Mouse (Mus musculus) kidney, embryonic 14.5 days (tissue): ENCODE measurements around the gene Kdm4a. TPM values are rescaled to one million over a fixed set of nuclear protein-coding genes. Genes with fewer than 3 reads are reported as not detected.

Source experiments
- ATAC-seq: fragments of 200-750 bp; cut with Nextera tagmentation; 2 replicates; pipeline ENCODE4 v1.8.0; 2017; ENCODE audit warnings: moderate number of reproducible peaks, mild to moderate bottlenecking, moderate TSS enrichment, moderate library complexity; ENCODE audit not compliant: low FRiP score, low TSS enrichment
- H3K27ac ChIP-seq: fragments of 300-500 bp; sonication (generic); 2 replicates; pipeline ENCODE4 v1.5.1; 2014; ENCODE audit warnings: low read depth, mild to moderate bottlenecking, low read length, moderate library complexity, mixed read lengths
- H3K27me3 ChIP-seq: fragments of 300-500 bp; sonication (generic); 2 replicates; pipeline ENCODE4 v1.6.1; 2014; ENCODE audit warnings: mild to moderate bottlenecking, low read length; ENCODE audit not compliant: control insufficient read depth, insufficient read depth
- H3K36me3 ChIP-seq: fragments of 300-500 bp; sonication (generic); 2 replicates; pipeline ENCODE4 v1.6.1; 2014; ENCODE audit warnings: low read length, mixed read lengths; ENCODE audit not compliant: control insufficient read depth, insufficient read depth
- H3K4me1 ChIP-seq: fragments of 300-500 bp; sonication (generic); 2 replicates; pipeline ENCODE4 v1.6.1; 2014; ENCODE audit warnings: low read length, mixed read lengths; ENCODE audit not compliant: control insufficient read depth, insufficient read depth
- H3K4me2 ChIP-seq: fragments of 300-500 bp; sonication (generic); replicated peaks from 2 replicates; pipeline ENCODE4 v1.6.1; 2014; ENCODE audit warnings: low read depth, mild to moderate bottlenecking, low read length
- H3K4me3 ChIP-seq: fragments of 300-500 bp; sonication (generic); 2 replicates; pipeline ENCODE4 v1.5.1; 2014; ENCODE audit warnings: mild to moderate bottlenecking, low read length
- H3K9ac ChIP-seq: fragments of 300-500 bp; sonication (generic); 2 replicates; pipeline ENCODE4 v1.6.1; 2014; ENCODE audit warnings: low read depth, mild to moderate bottlenecking, low read length, moderate library complexity
- H3K9me3 ChIP-seq: fragments of 300-500 bp; sonication (generic); 2 replicates; pipeline ENCODE4 v1.6.1; 2016; ENCODE audit warnings: low read length; ENCODE audit not compliant: control insufficient read depth
- WGBS: fragments of 180-500 bp; shearing (Covaris S2); extraction: QIAGEN DNeasy Blood & Tissue Kit; methylation state at CpG from one replicate; pipeline ENCODE4 v1.1.7; 2014; 5-methylcytosine and 5-hydroxymethylcytosine counted together
- polyA plus RNA-seq: library from polyadenylated mRNA; unstranded; fragments of >200 nt; fragmentation: Nextera tagmentation; extraction: Ambion mirVana; gene quantifications from 2 replicates; pipeline ENCODE4 v1.2.1, GENCODE M21; 2014

Gene Kdm4a
- polyA plus RNA-seq, 1 experiment from 2014 or later, result 58.8 TPM

- H3K4me1 ChIP-seq, result peaks cover 14% of the 10 kb centered on the region
- WGBS, result 91% methylated on average over 1 of the region's 1 CpGs
- H3K4me3 ChIP-seq, result peak overlapping the region; percentile 99
- peak overlapping the region; percentile 48; the same call in 1 of the 2 replicates for H3K9ac ChIP-seq
- H3K36me3 ChIP-seq, result peaks cover 42% of the 10 kb centered on the region
- peak overlapping the region; percentile 62; the same call in 1 of the 2 replicates for H3K27ac ChIP-seq
- H3K4me2 ChIP-seq, result peak overlapping the region; percentile 75
- H3K27me3 ChIP-seq, result no peaks in the 10 kb centered on the region
- no peaks in the 10 kb centered on the region for H3K9me3 ChIP-seq
- ATAC-seq, result no peak
Measured at GRCm38 (mm10) chr4:118135414-118135813, 44.4 kb downstream of the Kdm4a start.

GRCm38 (mm10) chr4:118134485-118135365, 45.1 kb downstream of the Kdm4a start, which contains the start of gene St3gal3:
St3gal3 (minus strand) TSS chr4:118134914.
- under 1% methylated on average over 73 of the region's 84 CpGs for WGBS
- peak within 1 kb of the TSS; percentile 91 for H3K9ac ChIP-seq
- H3K9me3 ChIP-seq, result no peaks in the 10 kb centered on the region
- peak; percentile 99 for ATAC-seq
- peak within 1 kb of the TSS; percentile 62; the same call in 1 of the 2 replicates for H3K27ac ChIP-seq
- H3K27me3 ChIP-seq, result no peaks in the 10 kb centered on the region
- H3K4me2 ChIP-seq, result peak within 1 kb of the TSS; percentile 75
- H3K4me3 ChIP-seq, result peak within 1 kb of the TSS; percentile 99
- peaks cover 14% of the 10 kb centered on the region for H3K4me1 ChIP-seq
- H3K36me3 ChIP-seq, result peaks cover 35% of the 10 kb centered on the region

- H3K4me3 ChIP-seq, result no peak overlapping the region
- H3K4me2 ChIP-seq, result no peak overlapping the region
- peaks cover 14% of the 10 kb centered on the region for H3K4me1 ChIP-seq
- no peaks in the 10 kb centered on the region for H3K9me3 ChIP-seq
- H3K27ac ChIP-seq, result no peak overlapping the region
- WGBS, result 87% methylated on average over 5 of the region's 5 CpGs
- H3K36me3 ChIP-seq, result peaks cover 3% of the 10 kb centered on the region
- ATAC-seq, result no peak
- H3K27me3 ChIP-seq, result no peaks in the 10 kb centered on the region
- no peak overlapping the region for H3K9ac ChIP-seq
Measured at GRCm38 (mm10) chr4:118131329-118131728, 48.5 kb downstream of the Kdm4a start.

- H3K4me3 ChIP-seq, result no peak overlapping the region
- no peak overlapping the region for H3K4me2 ChIP-seq
- no peaks in the 10 kb centered on the region for H3K4me1 ChIP-seq
- no peaks in the 10 kb centered on the region for H3K36me3 ChIP-seq
- no peak overlapping the region for H3K27ac ChIP-seq
- ATAC-seq, result no peak
- H3K27me3 ChIP-seq, result no peaks in the 10 kb centered on the region
- 84% methylated on average over 14 of the region's 14 CpGs for WGBS
- H3K9me3 ChIP-seq, result no peaks in the 10 kb centered on the region
- H3K9ac ChIP-seq, result no peak overlapping the region
Measured at GRCm38 (mm10) chr4:118123030-118123704, 56.7 kb downstream of the Kdm4a start.

GRCm38 (mm10) chr4:118122078-118122477, 57.8 kb downstream of the Kdm4a start:
- 82% methylated on average over 10 of the region's 10 CpGs for WGBS
- H3K9me3 ChIP-seq, result no peaks in the 10 kb centered on the region
- H3K9ac ChIP-seq, result no peak overlapping the region
- no peak overlapping the region for H3K4me2 ChIP-seq
- H3K27me3 ChIP-seq, result no peaks in the 10 kb centered on the region
- H3K27ac ChIP-seq, result no peak overlapping the region
- H3K36me3 ChIP-seq, result no peaks in the 10 kb centered on the region
- no peak overlapping the region for H3K4me3 ChIP-seq
- no peaks in the 10 kb centered on the region for H3K4me1 ChIP-seq
- ATAC-seq, result no peak

GRCm38 (mm10) chr4:118117565-118117964, 62.3 kb downstream of the Kdm4a start:
- Histone ChIP-seq H3K9ac (no peak overlapping the region), H3K36me3 (no peaks in the 10 kb centered on the region), H3K4me2 (no peak overlapping the region), H3K9me3 (no peaks in the 10 kb centered on the region), H3K4me1 (no peaks in the 10 kb centered on the region), H3K27ac (no peak overlapping the region), H3K27me3 (no peaks in the 10 kb centered on the region), H3K4me3 (no peak overlapping the region)
- 91% methylated on average over 10 of the region's 10 CpGs for WGBS
- no peak for ATAC-seq

GRCm38 (mm10) chr4:118116098-118116497, 63.7 kb downstream of the Kdm4a start:
- 82% methylated on average over 11 of the region's 11 CpGs for WGBS
- Histone ChIP-seq H3K36me3 (no peaks in the 10 kb centered on the region), H3K27ac (no peak overlapping the region), H3K4me3 (no peak overlapping the region), H3K27me3 (no peaks in the 10 kb centered on the region), H3K9me3 (no peaks in the 10 kb centered on the region), H3K4me2 (no peak overlapping the region), H3K4me1 (no peaks in the 10 kb centered on the region), H3K9ac (no peak overlapping the region)
- ATAC-seq, result no peak

- H3K36me3 ChIP-seq, result no peaks in the 10 kb centered on the region
- no peak for ATAC-seq
Measured at GRCm38 (mm10) chr4:118115132-118115531, 64.7 kb downstream of the Kdm4a start.

GRCm38 (mm10) chr4:118112601-118113000, 67.2 kb downstream of the Kdm4a start:
- no peak overlapping the region for H3K4me3 ChIP-seq
- H3K4me1 ChIP-seq, result no peaks in the 10 kb centered on the region
- no peak overlapping the region for H3K27ac ChIP-seq
- H3K36me3 ChIP-seq, result no peaks in the 10 kb centered on the region
- no peak overlapping the region for H3K9ac ChIP-seq
- no peak overlapping the region for H3K4me2 ChIP-seq
- H3K9me3 ChIP-seq, result no peaks in the 10 kb centered on the region
- ATAC-seq, result no peak
- WGBS, result 61% methylated on average over 12 of the region's 12 CpGs
- H3K27me3 ChIP-seq, result no peaks in the 10 kb centered on the region

More at GRCm38 (mm10) chr4:118115132-118115531, 64.7 kb downstream of the Kdm4a start:
- Histone ChIP-seq H3K4me3 (no peak overlapping the region), H3K27me3 (no peaks in the 10 kb centered on the region), H3K27ac (no peak overlapping the region), H3K9ac (no peak overlapping the region), H3K4me2 (no peak overlapping the region), H3K4me1 (no peaks in the 10 kb centered on the region), H3K9me3 (no peaks in the 10 kb centered on the region)
- WGBS, result 85% methylated on average over 7 of the region's 7 CpGs
